Mouse (Mus musculus) MEL (cell line): ENCODE results near the gene Meig1. TPM values are rescaled to one million over a fixed set of nuclear protein-coding genes. Genes with fewer than 3 reads are reported as not detected.

ENCODE experiments used
- DNase-seq: peaks from one replicate; pipeline ENCODE4 v3.0.0; 2011; ENCODE audit warnings: low read depth, low spot score
- H3K27ac ChIP-seq: 2 replicates; pipeline ENCODE4 v1.5.1; 2012; ENCODE audit warnings: low read depth, mild to moderate bottlenecking, control low read depth, low read length, moderate library complexity; ENCODE audit not compliant: control insufficient read depth
- H3K27me3 ChIP-seq, 2 experiments: fragments of 150-350 bp in 1 of 2; sonication (generic) in 1 of 2; 2 replicates each; pipeline ENCODE4 v1.6.1; 2012; ENCODE audit warnings: low read length in 2 of 2, mild to moderate bottlenecking in 2 of 2, improper control_type of control experiment in 1 of 2, moderate library complexity in 1 of 2; ENCODE audit not compliant: insufficient read depth in 2 of 2, control insufficient read depth in 1 of 2
- H3K36me3 ChIP-seq, 2 experiments: 2 replicates each; pipeline ENCODE4 v1.6.1; 2012 to 2014; ENCODE audit warnings: low read length in 2 of 2, improper control_type of control experiment in 1 of 2, inconsistent platforms in 1 of 2, mild to moderate bottlenecking in 1 of 2; ENCODE audit not compliant: insufficient read depth in 2 of 2, control insufficient read depth in 1 of 2
- H3K4me1 ChIP-seq, 2 experiments: fragments of 150-350 bp in 1 of 2; sonication (generic) in 1 of 2; 2 replicates each; pipeline ENCODE4 v1.6.1; 2012; ENCODE audit warnings: low read length in 2 of 2, improper control_type of control experiment in 1 of 2, mild to moderate bottlenecking in 1 of 2; ENCODE audit not compliant: insufficient read depth in 2 of 2, control insufficient read depth in 1 of 2
- H3K4me3 ChIP-seq, 2 experiments: fragments of 150-350 bp in 1 of 2; sonication (generic) in 1 of 2; 2 replicates each; pipeline ENCODE4 v1.5.1; 2012; ENCODE audit warnings: low read depth in 2 of 2, low read length in 2 of 2, mild to moderate bottlenecking in 2 of 2, moderate library complexity in 2 of 2, control low read depth in 1 of 2, improper control_type of control experiment in 1 of 2; ENCODE audit not compliant: control insufficient read depth in 1 of 2, insufficient read depth in 1 of 2
- H3K79me2 ChIP-seq: 2 replicates; pipeline ENCODE4 v1.6.1; 2012; ENCODE audit warnings: mild to moderate bottlenecking, low read length, moderate library complexity; ENCODE audit not compliant: control insufficient read depth, poor library complexity, insufficient read depth
- H3K9ac ChIP-seq: 2 replicates; pipeline ENCODE4 v1.6.1; 2012; ENCODE audit warnings: low read depth, mild to moderate bottlenecking, control low read depth, low read length, moderate library complexity; ENCODE audit not compliant: control insufficient read depth, poor library complexity, severe bottlenecking
- H3K9me3 ChIP-seq: fragments of 150-350 bp; sonication (generic); replicated peaks from 2 replicates; pipeline ENCODE4 v1.6.1; 2012; ENCODE audit warnings: mild to moderate bottlenecking, low read length, improper control_type of control experiment, moderate library complexity; ENCODE audit not compliant: insufficient read depth
- BHLHE40 ChIP-seq: IDR thresholded peaks from 2 replicates; pipeline ENCODE4 v1.6.1; 2012; ENCODE audit warnings: low read depth, mild to moderate bottlenecking, inconsistent platforms, low read length, improper control_type of control experiment, borderline replicate concordance
- CHD1 ChIP-seq: IDR thresholded peaks from 2 replicates; pipeline ENCODE4 v1.6.1; 2012; ENCODE audit warnings: low read depth, mild to moderate bottlenecking, inconsistent platforms, low read length, improper control_type of control experiment
- CTCF ChIP-seq, 3 experiments: IDR thresholded peaks in 2 of 3; conservative IDR thresholded peaks in 1 of 3; 2 replicates each; pipeline ENCODE4 v1.5.1; 2011 to 2012; ENCODE audit warnings: low read length in 3 of 3, low read depth in 2 of 3, mild to moderate bottlenecking in 2 of 3, improper control_type of control experiment in 1 of 3, inconsistent platforms in 1 of 3, mixed read lengths in 1 of 3, moderate library complexity in 1 of 3; ENCODE audit not compliant: control insufficient read depth in 1 of 3, insufficient read depth in 1 of 3, poor library complexity in 1 of 3, severe bottlenecking in 1 of 3
- E2F4 ChIP-seq: IDR thresholded peaks from 2 replicates; pipeline ENCODE4 v1.6.1; 2011; ENCODE audit warnings: low read depth, low read length, improper control_type of control experiment, borderline replicate concordance
- ELF1 ChIP-seq: IDR thresholded peaks from 2 replicates; pipeline ENCODE4 v1.6.1; 2014; ENCODE audit warnings: low read depth, mild to moderate bottlenecking, inconsistent platforms, low read length, improper control_type of control experiment, moderate library complexity
- ETS1 ChIP-seq: IDR thresholded peaks from 2 replicates; pipeline ENCODE4 v1.6.1; 2012; ENCODE audit warnings: low read depth, mild to moderate bottlenecking, inconsistent platforms, low read length, improper control_type of control experiment, moderate library complexity
- KAT2A ChIP-seq: conservative IDR thresholded peaks from 2 replicates; pipeline ENCODE4 v1.6.1; 2012; ENCODE audit warnings: low read depth, low read length, improper control_type of control experiment, inconsistent platforms
- MAFK ChIP-seq: IDR thresholded peaks from 2 replicates; pipeline ENCODE4 v1.6.1; 2011; ENCODE audit warnings: low read depth, mild to moderate bottlenecking, low read length, improper control_type of control experiment, borderline replicate concordance
- MAX ChIP-seq: IDR thresholded peaks from 2 replicates; pipeline ENCODE4 v1.6.1; 2011; ENCODE audit warnings: low read length, improper control_type of control experiment
- MAZ ChIP-seq: IDR thresholded peaks from 2 replicates; pipeline ENCODE4 v1.6.1; 2012; ENCODE audit warnings: low read depth, mild to moderate bottlenecking, inconsistent platforms, low read length, improper control_type of control experiment
- MEF2A ChIP-seq: IDR thresholded peaks from 2 replicates; pipeline ENCODE4 v1.6.1; 2014; ENCODE audit warnings: low read depth, mild to moderate bottlenecking, inconsistent platforms, low read length, improper control_type of control experiment; ENCODE audit not compliant: poor library complexity, insufficient replicate concordance, severe bottlenecking; ENCODE audit errors: extremely low read depth
- MYB ChIP-seq: IDR thresholded peaks from 2 replicates; pipeline ENCODE4 v1.6.1; 2011; ENCODE audit warnings: mild to moderate bottlenecking, low read depth, low read length, improper control_type of control experiment
- NRF1 ChIP-seq: IDR thresholded peaks from 2 replicates; pipeline ENCODE4 v1.6.1; 2014; ENCODE audit warnings: low read depth, mild to moderate bottlenecking, inconsistent platforms, low read length, improper control_type of control experiment, moderate library complexity; ENCODE audit not compliant: poor library complexity, insufficient read depth, severe bottlenecking
- POLR2AphosphoS5 ChIP-seq: IDR thresholded peaks from 2 replicates; pipeline ENCODE4 v1.6.1; 2012; ENCODE audit warnings: low read depth, borderline replicate concordance, mild to moderate bottlenecking, inconsistent platforms, low read length, moderate library complexity, mixed read lengths
- RAD21 ChIP-seq: IDR thresholded peaks from 2 replicates; pipeline ENCODE4 v1.6.1; 2011; ENCODE audit warnings: mild to moderate bottlenecking, low read depth, low read length, improper control_type of control experiment
- RCOR1 ChIP-seq: IDR thresholded peaks from 2 replicates; pipeline ENCODE4 v1.6.1; 2012; ENCODE audit warnings: low read depth, mild to moderate bottlenecking, inconsistent platforms, low read length, improper control_type of control experiment
- TAL1 ChIP-seq: IDR thresholded peaks from 2 replicates; pipeline ENCODE4 v1.6.1; 2012; ENCODE audit warnings: mild to moderate bottlenecking, inconsistent platforms, low read length, moderate library complexity, mixed read lengths
- TBP ChIP-seq: IDR thresholded peaks from 2 replicates; pipeline ENCODE4 v1.8.0; 2011; ENCODE audit warnings: low read depth, low read length, improper control_type of control experiment
- TCF12 ChIP-seq: IDR thresholded peaks from 2 replicates; pipeline ENCODE4 v1.6.1; 2014; ENCODE audit warnings: low read depth, mild to moderate bottlenecking, inconsistent platforms, low read length, improper control_type of control experiment, moderate library complexity
- USF1 ChIP-seq: IDR thresholded peaks from 2 replicates; pipeline ENCODE4 v1.6.1; 2014; ENCODE audit warnings: low read depth, mild to moderate bottlenecking, inconsistent platforms, low read length, improper control_type of control experiment, moderate library complexity
- ZC3H11A ChIP-seq: IDR thresholded peaks from 2 replicates; pipeline ENCODE4 v1.6.1; 2012; ENCODE audit warnings: low read depth, mild to moderate bottlenecking, inconsistent platforms, low read length, improper control_type of control experiment
- ZKSCAN1 ChIP-seq: IDR thresholded peaks from 2 replicates; pipeline ENCODE4 v1.6.1; 2012; ENCODE audit warnings: low read depth, mild to moderate bottlenecking, inconsistent platforms, low read length, improper control_type of control experiment, moderate library complexity
- ZNF384 ChIP-seq: IDR thresholded peaks from 2 replicates; pipeline ENCODE4 v1.6.1; 2012; ENCODE audit warnings: low read depth, mild to moderate bottlenecking, inconsistent platforms, low read length, improper control_type of control experiment
- polyA plus RNA-seq, 2 experiments: library from polyadenylated mRNA; stranded (reverse) in 1 of 2; unstranded in 1 of 2; fragments of >175 nt in 1 of 2; fragments of >200 nt in 1 of 2; gene quantifications; 2 replicates each; pipeline versions ENCODE4 v1.2.1 to v1.2.4; 2012; ENCODE audit warnings: low replicate concordance in 2 of 2, low read depth in 1 of 2; ENCODE audit not compliant: insufficient read length in 2 of 2, insufficient read depth in 1 of 2, missing spikeins in 1 of 2
- total RNA-seq: library from RNA; depleted of rRNA; stranded (reverse); fragments of 300-350 nt; gene quantifications from 2 replicates; pipeline ENCODE4 v1.2.3, GENCODE M21; 2012

Gene Meig1
- total and polyA plus RNA-seq, 3 experiments, result not detected

DNA sequence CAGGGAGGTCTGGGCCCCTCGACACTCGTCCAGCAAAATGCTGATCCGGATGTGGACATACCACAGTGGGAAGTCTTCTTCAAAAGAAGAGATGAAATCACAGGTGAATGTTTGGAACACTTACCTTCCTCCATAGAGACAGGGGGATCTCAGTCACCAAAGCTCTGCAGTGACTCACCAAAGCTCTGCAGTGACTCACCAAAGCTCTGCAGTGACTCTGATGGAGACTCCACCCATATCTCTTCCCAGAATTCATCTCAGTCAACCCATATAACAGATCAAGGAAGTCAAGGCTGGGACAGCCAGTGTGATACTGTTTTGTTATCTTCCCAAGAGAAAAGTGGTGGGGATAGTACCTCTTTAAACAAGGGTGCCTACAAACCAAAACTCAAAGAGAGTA is 30.6 kb upstream of the Meig1 start:
- H3K9me3 ChIP-seq, result no peaks in the 10 kb centered on the region
- peak; percentile 29 for DNase-seq
- H3K79me2 ChIP-seq, result no peaks in the 10 kb centered on the region
- no peak overlapping the region for H3K27ac ChIP-seq
- TF ChIP-seq ETS1, result no peak
- no peak for TF ChIP-seq MYB
- no peak for TF ChIP-seq ZC3H11A
- no peak for TF ChIP-seq CHD1
- H3K4me3 ChIP-seq, result no peak overlapping the region
- H3K4me1 ChIP-seq, result no peaks in the 10 kb centered on the region
- no peaks in the 10 kb centered on the region for H3K27me3 ChIP-seq
- peaks cover 2 to 3% of the 10 kb centered on the region in 2 experiments; a peak in 3 of 4 replicates for H3K36me3 ChIP-seq
- no peak overlapping the region for H3K9ac ChIP-seq

DNA sequence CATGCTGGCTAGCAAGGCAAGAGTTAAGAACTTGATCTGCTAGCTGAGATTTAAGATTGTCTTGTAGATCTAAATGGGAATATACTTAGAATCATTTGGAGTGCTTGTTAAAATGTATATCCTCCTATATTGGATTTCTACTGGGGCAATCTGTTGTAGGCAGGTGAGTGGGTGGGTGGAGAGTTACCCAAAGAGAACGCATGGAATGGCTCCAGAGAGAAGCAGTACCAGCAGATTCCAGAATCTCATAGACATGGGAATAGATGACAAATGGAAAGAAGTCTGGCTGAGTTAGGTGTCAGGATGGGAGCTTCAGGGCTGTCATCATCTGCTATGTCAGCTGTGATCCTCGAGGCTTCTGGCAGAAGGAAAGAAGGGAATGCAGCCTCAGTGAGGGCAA is 27.0 kb upstream of the Meig1 start:
- no peak overlapping the region for H3K9ac ChIP-seq
- H3K4me3 ChIP-seq, result no peak overlapping the region
- no peak for TF ChIP-seq POLR2AphosphoS5
- no peak for TF ChIP-seq ZKSCAN1
- TF ChIP-seq ELF1, result no peak
- no peak for TF ChIP-seq MAZ
- TF ChIP-seq RAD21, result no peak
- no peak for TF ChIP-seq TCF12
- TF ChIP-seq USF1, result no peak
- no peak for TF ChIP-seq MEF2A
- no peak for TF ChIP-seq CTCF (IDR thresholded peaks at IDR 0.05 in 2 of 3, conservative IDR thresholded peaks at IDR 0.05 in 1 of 3; ENCODE audit: control insufficient read depth in 1 of 3, insufficient read depth in 1 of 3, low read depth in 2 of 3, low read length in 3 of 3, poor library complexity in 1 of 3, severe bottlenecking in 1 of 3)
- no peaks in the 10 kb centered on the region for H3K9me3 ChIP-seq
- DNase-seq, result no peak
- no peaks in the 10 kb centered on the region for H3K79me2 ChIP-seq
- peaks cover 0 to 6% of the 10 kb centered on the region in 2 experiments; a peak in 1 of 4 replicates for H3K4me1 ChIP-seq
- no peaks in the 10 kb centered on the region for H3K27me3 ChIP-seq
- H3K36me3 ChIP-seq, result peaks cover 3 to 17% of the 10 kb centered on the region in 2 experiments; a peak in 3 of 4 replicates
- H3K27ac ChIP-seq, result no peak overlapping the region

DNA sequence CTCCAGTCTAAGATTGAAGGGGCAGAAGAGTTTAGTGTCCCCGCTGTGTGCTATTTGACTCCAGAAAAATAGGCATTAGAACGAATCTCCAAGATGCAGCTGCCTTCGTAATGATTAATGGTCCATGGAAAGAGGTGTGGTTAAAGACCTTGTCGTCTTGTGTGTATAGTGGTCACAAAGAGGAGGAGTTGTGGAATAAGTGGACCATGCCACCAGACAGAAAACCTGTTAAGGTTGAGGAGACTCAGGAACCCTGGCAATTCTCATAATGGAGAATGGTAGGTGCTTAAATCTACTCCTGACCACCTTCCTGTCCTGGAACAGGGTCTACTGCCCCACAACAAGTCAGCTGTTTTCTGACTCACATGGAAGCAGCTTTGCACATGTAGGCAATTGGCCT is 23.5 kb upstream of the Meig1 start:
- Histone ChIP-seq H3K36me3 (peaks cover 0 to 24% of the 10 kb centered on the region in 2 experiments), H3K9ac (no peak overlapping the region), H3K27ac (no peak overlapping the region), H3K4me3 (no peak overlapping the region), H3K79me2 (no peaks in the 10 kb centered on the region), H3K27me3 (no peaks in the 10 kb centered on the region), H3K4me1 (peaks cover 0 to 6% of the 10 kb centered on the region in 2 experiments; a peak in 1 of 4 replicates), H3K9me3 (no peaks in the 10 kb centered on the region)
- DNase-seq, result no peak
- TF ChIP-seq E2F4, result no peak
- no peak for TF ChIP-seq ZNF384
- no peak for TF ChIP-seq TCF12
- no peak for TF ChIP-seq MAFK
- TF ChIP-seq TAL1, result no peak
- TF ChIP-seq MEF2A, result no peak
- TF ChIP-seq BHLHE40, result no peak
- no peak for TF ChIP-seq CTCF (IDR thresholded peaks at IDR 0.05 in 2 of 3, conservative IDR thresholded peaks at IDR 0.05 in 1 of 3; ENCODE audit: control insufficient read depth in 1 of 3, insufficient read depth in 1 of 3, low read depth in 2 of 3, low read length in 3 of 3, poor library complexity in 1 of 3, severe bottlenecking in 1 of 3)
- TF ChIP-seq MAX, result no peak
- no peak for TF ChIP-seq MYB
- TF ChIP-seq NRF1, result no peak
- no peak for TF ChIP-seq KAT2A
- TF ChIP-seq ETS1, result no peak
- no peak for TF ChIP-seq RCOR1
- TF ChIP-seq RAD21, result no peak
- no peak for TF ChIP-seq TBP
- no peak for TF ChIP-seq CHD1
